Comparison of ENCODE assay signal across 9 mouse cellular contexts in genomic region chr2:74964360-74964759, GRCm38 (mm10).
A peak's percentile ranks its signal among the peaks of the same experiment; 100 is the strongest.
DNase-seq lines count a peak whose midpoint lies in the region; ATAC-seq and TF ChIP-seq lines count a peak whose summit lies in the region.
"Had no signal": no experiment of that assay in that cellular context is flagged by ENCODE, and none has a peak within 500 bp of the region (broad histone marks: within the 10 kb centered on the region; RNA-seq: fewer than 3 reads in every experiment).

No protein-coding gene starts in this region.

- WGBS in forebrain, postnatal 0 days: 3% methylated on average over 6 of the region's 6 CpGs
- WGBS in hindbrain, embryonic 11.5 days: 2% methylated on average over 6 of the region's 6 CpGs

- H3K27ac ChIP-seq in forebrain, postnatal 0 days (ENCODE audit: low read depth, low read length): no peak overlapping the region
- no peak overlapping the region for H3K27ac ChIP-seq in hindbrain, embryonic 11.5 days (ENCODE audit: low read depth, low read length)
- H3K27ac ChIP-seq: liver, embryonic 15.5 days had no signal

- peak; percentile 82 for TF ChIP-seq CTCF in forebrain, postnatal 0 days (IDR thresholded peaks at IDR 0.05; ENCODE audit: low read depth)

- H3K27me3 ChIP-seq in forebrain, postnatal 0 days (ENCODE audit: insufficient read depth, low read length): no peaks in the 10 kb centered on the region; the same call in 1 of the 2 replicates
- no peaks in the 10 kb centered on the region for H3K27me3 ChIP-seq in hindbrain, embryonic 11.5 days (ENCODE audit: control insufficient read depth, insufficient read depth, low read length)

- H3K36me3 ChIP-seq in forebrain, postnatal 0 days (ENCODE audit: insufficient read depth): no peaks in the 10 kb centered on the region
- no peaks in the 10 kb centered on the region for H3K36me3 ChIP-seq in hindbrain, embryonic 11.5 days (ENCODE audit: control insufficient read depth, insufficient read depth, low read length)
- H3K36me3 ChIP-seq: liver, embryonic 15.5 days had no signal

- ATAC-seq in forebrain, postnatal 0 days: peak; percentile 54
- ATAC-seq in hindbrain, embryonic 11.5 days (ENCODE audit: low FRiP score): peak; percentile 76; the same call in 1 of the 2 replicates

- H3K4me1 ChIP-seq in forebrain, postnatal 0 days (ENCODE audit: insufficient read depth): peaks cover 6% of the 10 kb centered on the region; the same call in 1 of the 2 replicates
- no peaks in the 10 kb centered on the region for H3K4me1 ChIP-seq in hindbrain, embryonic 11.5 days (replicated peaks; ENCODE audit: control insufficient read depth, insufficient read depth, low read length)
- H3K4me1 ChIP-seq: liver, embryonic 15.5 days had no signal

- peak; percentile 40 for DNase-seq in MEL-GATA-1-ER (ENCODE audit: extremely low read depth, low read depth)
- DNase-seq in cerebellum, adult 11-12 months: peak; percentile 41
- DNase-seq in forebrain, postnatal 0 days: peak; percentile 86
- peak; percentile 95 for DNase-seq in hindbrain, embryonic 11.5 days (ENCODE audit: low spot score)
- DNase-seq in layer of hippocampus, adult 8-10 months (ENCODE audit: low spot score in 2 of 2): peak; percentile 43 to 86
- DNase-seq in lung, postnatal 14 days: peak; percentile 91
- peak; percentile 60 for DNase-seq in retina, postnatal 7 days (ENCODE audit: low read depth, low spot score)
- DNase-seq in urinary bladder, adult 18-20 months (ENCODE audit: low spot score in 2 of 2): peak; percentile 76 to 77

- no peak overlapping the region for H3K4me3 ChIP-seq in forebrain, postnatal 0 days (ENCODE audit: low read depth, low read length)
- no peak overlapping the region for H3K4me3 ChIP-seq in hindbrain, embryonic 11.5 days (ENCODE audit: low read depth, low read length)
- H3K4me3 ChIP-seq: liver, embryonic 15.5 days had no signal

- no peak overlapping the region for H3K4me2 ChIP-seq in forebrain, postnatal 0 days (ENCODE audit: low read depth)
- H3K4me2 ChIP-seq in hindbrain, embryonic 11.5 days (replicated peaks; ENCODE audit: low read depth, low read length): no peak overlapping the region
- H3K4me2 ChIP-seq: liver, embryonic 15.5 days had no signal

- no peaks in the 10 kb centered on the region for H3K9me3 ChIP-seq in forebrain, postnatal 0 days (ENCODE audit: low read length)
- H3K9me3 ChIP-seq in hindbrain, embryonic 11.5 days (ENCODE audit: control insufficient read depth, low read length): no peaks in the 10 kb centered on the region
- H3K9me3 ChIP-seq: liver, embryonic 15.5 days had no signal

- no peak overlapping the region for H3K9ac ChIP-seq in forebrain, postnatal 0 days
- no peak overlapping the region for H3K9ac ChIP-seq in hindbrain, embryonic 11.5 days (ENCODE audit: low read depth, low read length)
- H3K9ac ChIP-seq: liver, embryonic 15.5 days had no signal

Comparison
In these comparisons a context has a peak if more than half of its experiments do, and no peak if none do; other contexts are left out.
1. DNase-seq: peak in every context shown above with its lines; median percentile 95 in hindbrain, embryonic 11.5 days; 91 in lung, postnatal 14 days; 86 in forebrain, postnatal 0 days; 76 in urinary bladder, adult 18-20 months; 64 in layer of hippocampus, adult 8-10 months; 60 in retina, postnatal 7 days; 41 in cerebellum, adult 11-12 months; 40 in MEL-GATA-1-ER.